Mouse (Mus musculus) bone marrow, adult 2 months (tissue): ENCODE data around the gene Gm49336. TPM values are rescaled to one million over a fixed set of nuclear protein-coding genes. Genes with fewer than 3 reads are reported as not detected.
A peak's percentile ranks its signal among the peaks of the same experiment; 100 is the strongest.

Experiments used
- H3K27ac ChIP-seq: fragments of 200-500 bp; 2 replicates; pipeline ENCODE4 v1.5.1; 2012; ENCODE audit warnings: low read depth, mild to moderate bottlenecking, control low read depth, inconsistent platforms, low read length; ENCODE audit not compliant: control insufficient read depth, poor library complexity, insufficient read depth
- H3K4me1 ChIP-seq: fragments of 200-500 bp; 2 replicates; pipeline ENCODE4 v1.6.1; 2011; ENCODE audit warnings: low read length; ENCODE audit not compliant: control insufficient read depth, insufficient read depth
- H3K4me3 ChIP-seq: fragments of 200-500 bp; replicated peaks from 2 replicates; pipeline ENCODE3; 2011; ENCODE audit warnings: mild to moderate bottlenecking, low read depth, low read length, control low read depth; ENCODE audit not compliant: control insufficient read depth
- CTCF ChIP-seq: fragments of 200-500 bp; IDR thresholded peaks from 2 replicates; pipeline ENCODE4 v1.5.1; 2011; ENCODE audit warnings: low read length, control low read depth; ENCODE audit not compliant: control insufficient read depth, insufficient read depth
- POLR2A ChIP-seq: fragments of 200-500 bp; IDR thresholded peaks from 2 replicates; pipeline ENCODE4 v1.6.1; 2011; ENCODE audit warnings: low read depth, mild to moderate bottlenecking, control low read depth, low read length, borderline replicate concordance; ENCODE audit not compliant: control insufficient read depth
- WGBS: fragments of 180-500 bp; shearing (Covaris S2); methylation state at CpG from one replicate; pipeline ENCODE4 v1.1.7; 2018; 5-methylcytosine and 5-hydroxymethylcytosine counted together
- polyA plus RNA-seq: library from polyadenylated mRNA; stranded (reverse); fragments of >200 nt; gene quantifications from 2 replicates; pipeline ENCODE4 v1.2.4, GENCODE M21; 2011; ENCODE audit warnings: low replicate concordance; ENCODE audit not compliant: missing spikeins, insufficient read depth, insufficient read length

The Gm49336 gene
- polyA plus RNA-seq, 1 experiment = 15.1 TPM

DNA sequence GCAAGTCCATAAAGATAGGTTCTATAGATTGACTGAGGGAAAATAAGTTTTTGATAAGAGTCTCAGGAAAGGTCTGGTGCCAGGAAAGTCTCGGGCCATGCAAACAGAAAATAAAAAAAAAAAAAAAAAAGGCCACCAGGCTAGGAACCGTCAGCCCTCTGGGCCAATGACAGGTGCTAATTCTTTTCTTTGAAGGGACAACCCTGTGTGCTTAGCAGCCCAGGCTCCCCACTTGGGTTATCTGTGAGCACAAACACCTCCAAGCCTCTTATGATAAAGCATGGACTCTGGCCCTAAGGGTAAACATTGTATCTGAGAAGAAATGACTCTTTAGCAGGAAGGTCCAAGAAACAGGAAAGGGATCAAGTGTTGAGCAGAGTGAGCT, 72.7 kb downstream of the Gm49336 start:
- Histone ChIP-seq H3K4me3 (no peak overlapping the region), H3K27ac (no peak overlapping the region), H3K4me1 (peaks cover 2% of the 10 kb centered on the region)
- TF ChIP-seq POLR2A (no peak), CTCF (no peak)
- 12% methylated on average over 2 of the region's 2 CpGs for WGBS

DNA sequence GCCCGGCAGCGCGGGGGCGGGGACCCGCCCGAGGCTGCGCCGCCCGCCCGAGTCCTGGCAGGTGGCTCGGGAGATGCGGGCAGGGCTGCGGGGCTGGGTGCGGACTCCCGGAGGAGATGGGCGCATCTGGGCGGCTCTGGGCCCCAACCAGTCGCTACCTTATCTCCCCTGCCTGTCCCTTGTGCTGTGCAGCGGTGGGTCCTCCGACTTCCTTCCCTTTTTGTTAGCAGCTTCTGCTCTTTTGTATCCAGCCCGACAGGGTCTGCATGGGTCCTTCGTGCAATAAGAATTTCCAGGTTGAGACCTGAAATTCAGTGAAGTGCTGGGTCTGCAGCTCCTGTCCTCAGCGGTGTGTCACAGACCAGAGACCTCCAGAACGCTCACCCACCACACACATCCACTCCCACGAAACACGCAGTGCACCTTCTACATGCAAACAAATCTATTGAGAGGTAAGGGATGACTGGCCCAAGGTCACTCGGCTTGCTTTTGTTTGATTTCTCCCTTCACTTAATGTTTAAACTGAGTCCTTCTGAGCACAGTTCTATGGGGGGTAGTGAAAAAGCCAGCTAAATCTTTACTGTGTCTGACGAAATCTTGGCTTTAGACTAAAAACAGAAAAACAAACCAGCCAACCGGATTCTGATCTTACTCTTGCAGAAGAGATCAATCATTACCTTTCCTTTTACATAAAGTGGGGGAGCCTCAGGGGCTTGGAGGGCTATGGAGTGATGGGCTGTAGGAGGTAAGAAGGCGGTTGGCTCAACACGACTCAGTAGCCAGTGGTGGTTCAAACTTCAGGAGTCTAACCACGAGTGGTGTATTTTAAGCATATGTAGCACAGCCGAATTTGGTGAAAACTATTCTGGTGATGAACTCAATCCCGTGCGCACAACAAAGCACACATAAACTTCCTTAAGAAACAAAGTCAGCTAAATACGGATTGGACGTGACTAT, 73.4 kb downstream of the Gm49336 start:
- no peak for TF ChIP-seq POLR2A
- no peak for TF ChIP-seq CTCF
- H3K4me3 ChIP-seq = peak overlapping the region; percentile 60
- WGBS = 12% methylated on average over 37 of the region's 37 CpGs
- H3K27ac ChIP-seq = peak overlapping the region; percentile 47; the same call in 1 of the 2 replicates
- H3K4me1 ChIP-seq = peaks cover 2% of the 10 kb centered on the region

DNA sequence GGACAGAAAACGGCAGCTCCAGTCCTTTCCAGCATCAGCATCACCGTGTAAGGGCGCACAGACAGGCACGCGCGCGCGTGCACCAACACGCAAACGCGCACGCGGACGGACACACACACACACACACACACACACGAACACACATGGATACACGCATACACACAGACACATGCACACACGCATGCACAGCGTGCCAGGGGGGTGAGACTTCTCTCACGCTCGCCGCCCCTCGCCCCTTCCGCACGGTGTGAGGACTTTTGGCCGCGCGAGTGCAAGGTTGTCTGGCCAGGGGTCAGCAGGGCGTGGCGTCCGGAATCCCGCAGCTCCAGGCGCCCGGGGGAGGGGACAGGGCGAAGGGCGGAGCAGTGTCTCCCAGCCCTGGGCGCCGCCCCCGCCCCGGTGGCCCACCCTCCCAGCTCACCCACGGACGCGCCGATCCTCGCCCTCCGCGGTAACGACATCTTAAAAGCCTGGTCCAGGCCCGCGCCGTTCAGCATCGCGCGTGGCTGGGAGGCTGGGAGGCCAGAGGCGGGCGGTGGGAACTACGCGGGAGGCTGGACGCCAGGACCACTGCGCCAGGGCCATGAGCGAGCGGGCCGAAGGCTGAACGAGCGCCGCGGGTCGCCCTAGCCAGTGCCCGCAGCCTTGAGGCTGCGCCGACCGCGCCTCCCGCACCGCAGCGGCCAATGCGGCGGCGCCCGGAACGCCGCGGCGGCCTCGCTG, 74.3 kb downstream of the Gm49336 start:
- 1% methylated on average over 79 of the region's 84 CpGs for WGBS
- H3K4me3 ChIP-seq = peak overlapping the region; percentile 84
- TF ChIP-seq POLR2A (no peak), CTCF (no peak)
- peak overlapping the region; percentile 47; the same call in 1 of the 2 replicates for H3K27ac ChIP-seq
- H3K4me1 ChIP-seq = peaks cover 2% of the 10 kb centered on the region

DNA sequence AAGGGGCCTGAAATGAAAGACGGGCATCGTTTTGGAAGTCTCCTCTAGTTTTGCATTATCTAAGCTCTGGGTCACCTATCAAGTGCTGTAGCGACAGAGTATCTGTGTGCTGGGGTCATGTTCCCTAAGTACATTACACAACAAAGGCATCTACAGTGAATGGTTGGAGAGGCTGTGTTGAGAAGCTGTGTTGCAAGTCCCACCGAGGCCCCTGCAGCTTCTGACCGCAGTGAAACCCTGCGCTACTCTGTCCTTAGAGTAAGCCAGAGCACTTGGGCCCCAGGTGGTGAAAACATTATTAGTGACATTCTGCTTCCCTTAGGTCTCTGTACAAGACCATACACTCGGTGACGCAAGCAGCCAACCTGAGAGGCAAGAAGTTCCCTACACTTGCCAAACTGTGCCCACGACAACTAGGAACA, 74.8 kb downstream of the Gm49336 start:
- Histone ChIP-seq H3K4me1 (peaks cover 2% of the 10 kb centered on the region), H3K4me3 (peak overlapping the region; percentile 84), H3K27ac (no peak overlapping the region)
- 17% methylated on average over 9 of the region's 9 CpGs for WGBS
- TF ChIP-seq CTCF (no peak), POLR2A (no peak)

DNA sequence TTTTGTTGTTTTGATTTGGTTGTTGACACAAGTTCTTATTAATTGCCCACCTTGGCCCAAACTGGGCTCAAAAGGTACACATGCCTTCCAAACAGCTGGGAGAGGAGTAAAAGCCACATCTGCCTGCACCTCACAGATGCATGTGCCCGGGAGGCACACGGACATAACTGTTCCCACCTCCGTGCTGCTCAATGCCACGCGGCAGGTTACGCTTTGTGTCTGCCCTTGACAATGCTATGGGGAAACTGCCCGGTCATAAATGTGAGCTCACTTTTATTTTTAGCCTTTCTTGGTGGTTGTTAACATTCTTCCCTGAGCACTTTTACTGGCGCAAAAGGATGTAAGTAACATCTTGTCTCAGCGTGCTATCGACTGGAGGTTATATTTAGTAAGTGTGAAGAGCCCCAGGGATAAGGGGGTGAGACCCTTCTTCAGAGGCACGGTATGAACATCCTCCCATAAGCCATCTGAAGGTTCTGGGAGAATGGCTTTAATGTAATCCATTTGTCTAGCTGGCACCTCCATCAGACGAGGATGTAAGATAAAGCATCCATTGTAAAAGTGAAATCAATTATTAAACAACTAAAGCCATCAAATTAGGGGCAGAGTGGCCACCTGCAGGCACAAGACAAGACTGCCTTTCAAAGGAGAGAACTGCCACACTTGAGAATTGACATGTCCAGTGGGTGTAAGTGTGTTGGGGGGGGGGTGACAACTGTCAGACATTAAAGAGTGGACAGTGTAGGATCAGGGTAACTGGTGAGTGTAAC, 78.8 kb downstream of the Gm49336 start:
- 70% methylated on average over 12 of the region's 12 CpGs for WGBS
- TF ChIP-seq POLR2A (no peak), CTCF (no peak)
- Histone ChIP-seq H3K27ac (no peak overlapping the region), H3K4me3 (no peak overlapping the region), H3K4me1 (no peaks in the 10 kb centered on the region; the same call in 1 of the 2 replicates)

DNA sequence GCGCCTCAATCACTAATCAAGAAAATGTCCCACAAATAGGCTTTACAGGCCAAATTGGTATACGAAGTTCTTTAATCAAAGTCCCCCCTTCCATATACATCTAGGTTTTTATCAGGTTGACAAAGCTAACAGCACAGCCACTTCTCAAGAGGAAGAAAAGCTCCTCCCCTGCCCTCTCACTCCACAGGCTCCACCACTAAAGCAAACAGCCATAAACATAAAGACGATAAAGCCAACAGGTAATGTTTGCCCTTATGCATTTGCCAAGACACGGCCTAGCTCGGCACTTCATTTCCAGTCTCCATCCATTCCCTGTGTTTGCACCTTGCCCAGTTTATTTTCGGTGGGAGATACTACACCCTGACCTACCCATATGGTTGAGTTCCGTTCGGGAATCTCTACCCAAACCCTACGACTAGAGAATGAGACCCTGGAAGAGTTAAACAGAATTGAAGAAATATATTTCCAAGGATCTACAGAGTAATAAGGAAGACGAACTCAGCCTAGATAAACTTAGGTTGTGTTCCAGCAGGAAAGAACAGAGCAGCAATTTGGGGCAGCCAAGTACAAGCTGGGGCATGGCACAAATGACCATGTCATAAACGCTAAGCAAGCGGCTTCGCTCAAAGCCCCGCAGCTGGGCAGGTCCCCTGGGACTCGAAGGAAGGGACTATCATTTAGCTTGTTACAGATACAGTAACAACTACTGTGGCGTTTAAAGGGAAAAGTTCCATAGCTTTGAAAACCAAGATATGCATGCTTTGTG, 80.3 kb downstream of the Gm49336 start:
- no peak overlapping the region for H3K27ac ChIP-seq
- no peak overlapping the region for H3K4me3 ChIP-seq
- WGBS = 81% methylated on average over 16 of the region's 16 CpGs
- TF ChIP-seq POLR2A = no peak
- no peak for TF ChIP-seq CTCF
- no peaks in the 10 kb centered on the region for H3K4me1 ChIP-seq

DNA sequence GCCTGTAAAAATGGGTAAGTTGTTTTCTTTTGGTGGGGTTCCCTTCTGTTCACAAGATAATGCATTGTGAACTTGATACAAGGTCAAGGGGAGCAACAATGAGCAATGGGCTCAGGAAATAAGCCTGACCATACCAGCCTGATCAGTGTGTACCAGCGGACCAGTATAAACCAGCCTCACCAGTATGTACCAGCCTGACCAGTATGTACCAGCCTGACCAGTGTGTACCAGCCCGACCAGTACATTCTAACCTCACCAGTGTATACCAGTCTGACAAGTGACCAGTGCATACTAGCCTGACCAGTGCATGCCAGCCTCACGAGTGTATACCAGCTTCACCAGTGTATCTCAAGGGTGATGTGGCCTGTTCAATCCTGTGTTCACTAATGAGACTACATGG, 87.9 kb downstream of the Gm49336 start:
- TF ChIP-seq CTCF (no peak), POLR2A (no peak)
- WGBS = 77% methylated on average over 3 of the region's 3 CpGs
- H3K4me1 ChIP-seq = no peaks in the 10 kb centered on the region
- no peak overlapping the region for H3K4me3 ChIP-seq
- H3K27ac ChIP-seq = no peak overlapping the region

Other genes starting within 250 kb of the Gm49336 start
- 0.11 and 0.20 TPM in 2 replicates for gene Atp8a2, start 54.3 kb downstream of the Gm49336 start, polyA plus RNA-seq
- 0.45 TPM in 1 of 2 replicates, not detected in the other for gene Nupl1, start 76 bp downstream of the Gm49336 start, polyA plus RNA-seq
- 10.6 and 18.6 TPM in 2 replicates for gene Mtmr6, start 13.7 kb upstream of the Gm49336 start, polyA plus RNA-seq
- gene Amer2, start 121.8 kb upstream of the Gm49336 start, polyA plus RNA-seq = 0.70 and 2.5 TPM in 2 replicates